Mouse (Mus musculus) neural tube, embryonic 11.5 days (tissue): ENCODE results near the gene Duoxa2. TPM values are rescaled to one million over a fixed set of nuclear protein-coding genes. Genes with fewer than 3 reads are reported as not detected.

Experiments used
- polyA plus RNA-seq: library from polyadenylated mRNA; unstranded; fragments of >200 nt; fragmentation: Nextera tagmentation; extraction: Ambion mirVana; gene quantifications from 2 replicates; pipeline ENCODE4 v1.2.1, GENCODE M21; 2014

The Duoxa2 gene
- polyA plus RNA-seq, 1 experiment from 2014 or later = 0.19 TPM

Other genes with a start within 250 kb of the Duoxa2 start
- 13.4 and 14.5 TPM in 2 replicates for gene Spg11, start 180.5 kb upstream of the Duoxa2 start, polyA plus RNA-seq
- gene B2m, start 151.2 kb upstream of the Duoxa2 start, polyA plus RNA-seq = 117 and 123 TPM in 2 replicates
- 0.18 TPM in 1 of 2 replicates, not detected in the other for gene Trim69, start 138.2 kb upstream of the Duoxa2 start, polyA plus RNA-seq
- not detected in 2 replicates for gene Patl2, start 112.7 kb upstream of the Duoxa2 start, polyA plus RNA-seq
- gene Terb2, start 112.6 kb upstream of the Duoxa2 start, polyA plus RNA-seq = not detected in 2 replicates
- 20.6 and 23.8 TPM in 2 replicates for gene Sord, start 64.2 kb upstream of the Duoxa2 start, polyA plus RNA-seq
- gene Duox2, start 451 bp upstream of the Duoxa2 start, polyA plus RNA-seq = 0.04 TPM in 1 of 2 replicates, not detected in the other
- not detected in 2 replicates for gene Duoxa1, start 14.8 kb downstream of the Duoxa2 start, polyA plus RNA-seq
- 0.07 and 0.11 TPM in 2 replicates for gene Duox1, start 16.8 kb downstream of the Duoxa2 start, polyA plus RNA-seq
- gene Shf, start 70.3 kb downstream of the Duoxa2 start, polyA plus RNA-seq = 12.9 and 13.8 TPM in 2 replicates
- 0.13 TPM in 1 of 2 replicates, not detected in the other for gene Slc28a2, start 127.6 kb downstream of the Duoxa2 start, polyA plus RNA-seq
- not detected in 2 replicates for gene Gm14085, start 186.0 kb downstream of the Duoxa2 start, polyA plus RNA-seq